Mouse (Mus musculus): ENCODE results near the gene Zmiz1. TPM values are rescaled to one million over a fixed set of nuclear protein-coding genes. Genes with fewer than 3 reads are reported as not detected.
A peak's percentile ranks its signal among the peaks of the same experiment; 100 is the strongest.

Zmiz1 gene
- total RNA-seq, 2 experiments from 2014 or later: 86.3 to 88.2 TPM

DNA sequence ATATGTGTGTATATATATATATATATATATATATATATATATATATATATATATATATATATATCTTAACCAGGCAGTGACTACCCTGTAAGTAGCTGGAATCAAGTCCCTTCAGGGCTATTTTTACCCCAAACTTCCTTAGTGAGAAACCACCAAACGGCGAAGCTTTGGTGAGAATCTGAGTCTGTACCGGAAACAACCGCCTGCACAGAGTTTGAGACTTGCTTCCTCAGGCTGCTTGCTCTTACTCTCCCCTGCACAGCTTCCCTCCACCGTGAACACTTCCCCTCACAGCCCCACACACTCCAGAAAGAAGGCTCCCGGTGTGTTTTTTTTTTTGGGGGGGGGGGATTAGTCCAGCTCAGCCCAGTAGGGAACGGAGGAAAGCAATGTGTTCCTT, 150.4 kb downstream of the Zmiz1 start:
- DNase-seq (ENCODE audit: low spot score in 2 of 2): no peak

DNA sequence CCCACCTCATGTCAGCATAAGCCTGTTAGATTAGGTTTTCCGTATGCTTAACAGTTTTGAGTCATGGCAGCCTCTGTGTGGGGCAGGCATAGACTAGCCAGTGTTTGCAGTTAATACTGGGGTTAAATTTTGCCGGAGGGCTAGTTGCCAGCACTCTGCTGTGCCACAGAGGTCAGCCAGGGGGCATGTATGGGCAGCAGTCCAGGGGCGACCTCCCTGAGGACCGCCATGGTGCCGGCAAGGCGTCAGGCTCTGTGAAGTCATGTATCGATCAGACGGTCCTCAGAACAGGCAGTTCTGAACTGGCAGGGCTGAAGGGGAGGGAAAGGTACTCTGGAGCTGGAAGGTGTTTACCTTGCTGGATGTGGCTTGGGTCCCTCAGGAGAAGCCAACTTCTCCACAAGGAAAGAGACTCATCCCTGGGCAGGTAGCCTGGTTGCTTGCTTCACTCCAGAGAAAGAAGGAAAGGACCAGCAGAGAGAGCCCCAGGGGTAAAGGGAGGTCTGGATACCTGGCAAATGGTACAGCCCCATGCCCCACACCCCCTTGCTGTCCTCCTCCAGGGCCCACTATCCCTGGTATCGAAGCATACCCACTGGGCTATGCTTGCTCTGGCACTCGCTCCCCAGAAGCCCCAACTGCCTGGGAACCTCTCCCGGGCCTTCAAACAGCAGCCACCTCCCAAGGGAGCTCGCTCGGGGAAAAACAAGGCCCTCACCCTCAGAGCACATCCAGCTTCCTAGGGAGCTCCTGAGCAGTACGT, 151.6 kb downstream of the Zmiz1 start:
- no peak for DNase-seq (ENCODE audit: low spot score in 2 of 2)

DNA sequence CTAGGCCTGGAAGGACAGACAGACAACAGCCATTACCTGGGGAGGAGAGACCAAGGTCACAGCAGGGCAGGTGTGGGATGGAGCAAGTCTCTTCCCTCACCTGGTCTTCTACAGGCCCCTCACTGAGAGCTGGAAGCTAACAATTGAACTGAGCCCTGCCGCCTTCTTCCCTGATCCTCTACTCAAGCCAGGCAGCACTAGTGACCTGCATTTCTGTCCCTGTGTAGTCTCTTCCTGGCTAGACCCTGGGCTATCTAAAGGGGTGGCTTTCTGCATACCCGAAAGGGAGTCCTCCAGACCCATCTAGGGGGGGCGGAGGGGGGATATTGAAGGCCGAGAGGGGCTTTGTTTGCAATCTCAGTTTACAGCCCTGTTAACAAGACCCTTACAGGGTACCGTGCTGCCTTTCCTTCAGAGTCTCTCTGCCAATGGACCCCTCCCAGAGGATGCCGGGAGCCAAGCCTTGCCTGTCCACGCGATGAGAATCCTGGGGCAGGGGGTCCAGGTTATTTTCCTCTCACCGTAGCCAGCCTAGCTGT, 152.2 kb downstream of the Zmiz1 start:
- DNase-seq (ENCODE audit: low spot score in 2 of 2): no peak

DNA sequence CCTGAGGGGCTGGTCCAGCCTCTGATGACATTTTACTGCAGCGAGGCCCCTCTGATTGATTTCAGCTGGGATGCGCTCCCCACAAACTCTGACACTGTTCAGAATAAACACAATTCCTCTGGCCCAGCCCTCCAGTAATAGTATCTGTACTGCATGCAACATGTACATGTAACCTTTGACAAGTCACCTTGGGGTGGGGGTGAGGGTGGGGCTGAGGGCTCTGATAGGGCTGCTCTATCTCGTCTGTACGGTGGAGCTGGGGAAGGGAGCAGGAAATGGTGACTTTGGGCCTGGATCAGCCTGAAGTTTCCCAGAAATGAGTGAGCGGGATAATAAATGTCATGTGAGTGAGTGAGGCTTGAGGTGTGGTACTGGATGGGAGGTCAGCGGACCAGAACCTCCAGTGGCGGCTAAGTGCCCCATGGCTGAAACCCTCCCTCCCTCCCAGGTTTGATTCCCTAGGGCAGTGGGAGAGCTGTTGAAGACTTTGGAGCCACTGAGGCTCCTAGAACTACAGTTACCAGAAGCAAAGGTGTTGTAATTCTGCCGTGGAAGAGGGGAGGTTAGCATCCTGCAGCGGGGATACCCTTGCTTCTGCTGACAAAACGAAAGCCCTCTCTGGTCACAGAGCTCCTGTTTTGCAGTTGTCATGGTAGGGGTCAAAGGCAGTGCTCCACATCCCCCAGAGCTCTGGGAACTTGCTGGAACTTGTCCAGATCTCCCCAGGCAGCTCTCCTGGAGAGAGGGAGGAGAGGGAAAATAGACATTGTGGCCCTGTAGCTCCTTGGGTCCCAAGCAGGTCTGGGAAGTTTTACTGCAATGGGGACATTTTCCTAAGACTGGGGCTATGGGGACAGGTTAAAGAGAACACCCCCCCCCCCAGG, 153.1 kb downstream of the Zmiz1 start:
- no peak for DNase-seq (ENCODE audit: low spot score in 2 of 2)

DNA sequence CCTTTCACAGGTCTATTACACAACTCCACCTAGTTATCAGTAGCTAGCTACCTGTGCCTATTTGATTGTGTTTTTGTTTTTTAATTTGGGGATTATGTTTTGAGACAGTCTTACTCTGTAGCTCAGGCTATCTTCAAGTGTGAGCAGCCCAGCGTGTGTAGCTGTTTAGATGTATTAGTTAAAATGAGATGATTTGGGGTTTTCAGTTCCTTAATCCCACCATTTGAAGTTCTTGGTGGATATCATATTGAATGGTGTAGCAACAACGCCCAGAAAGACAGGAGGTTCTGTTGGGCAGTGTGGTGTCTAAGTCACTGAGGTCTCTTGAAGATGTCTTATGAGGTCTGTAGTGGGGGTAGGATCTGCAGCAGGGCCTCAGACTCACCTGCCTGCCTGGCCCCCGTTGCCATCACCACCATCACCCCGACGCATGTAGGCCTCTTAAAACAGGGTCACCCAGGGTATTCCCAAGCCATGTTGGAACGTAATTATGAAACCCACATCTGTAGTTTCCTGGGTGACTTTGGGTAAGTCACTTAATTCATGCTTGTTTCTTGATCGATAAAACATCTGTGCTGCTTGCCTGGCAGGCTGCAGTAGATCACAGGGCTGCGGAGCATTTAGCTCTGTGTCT, 155.1 kb downstream of the Zmiz1 start:
- no peak for DNase-seq (ENCODE audit: low spot score in 2 of 2)

DNA sequence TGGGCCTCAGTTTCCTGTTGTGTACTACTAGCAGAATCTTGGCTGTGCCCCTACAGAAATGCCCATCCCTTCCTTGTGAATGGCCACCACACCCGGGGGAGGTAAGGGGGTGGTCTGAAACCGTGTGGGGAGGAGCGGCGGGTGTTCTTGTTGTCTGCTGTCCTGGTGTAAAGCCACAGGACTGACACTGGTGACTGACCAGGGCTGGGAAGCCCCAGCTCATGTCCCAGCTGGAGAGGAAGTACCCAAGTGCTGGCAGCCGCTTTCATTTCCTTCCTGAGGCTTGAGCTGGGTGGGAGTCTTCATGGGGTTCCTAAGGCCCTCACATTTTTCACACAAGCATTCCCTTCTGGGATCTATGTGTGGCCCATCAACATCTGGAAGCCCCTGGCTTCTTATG, 155.7 kb downstream of the Zmiz1 start:
- no peak for DNase-seq (ENCODE audit: low spot score in 2 of 2)

DNA sequence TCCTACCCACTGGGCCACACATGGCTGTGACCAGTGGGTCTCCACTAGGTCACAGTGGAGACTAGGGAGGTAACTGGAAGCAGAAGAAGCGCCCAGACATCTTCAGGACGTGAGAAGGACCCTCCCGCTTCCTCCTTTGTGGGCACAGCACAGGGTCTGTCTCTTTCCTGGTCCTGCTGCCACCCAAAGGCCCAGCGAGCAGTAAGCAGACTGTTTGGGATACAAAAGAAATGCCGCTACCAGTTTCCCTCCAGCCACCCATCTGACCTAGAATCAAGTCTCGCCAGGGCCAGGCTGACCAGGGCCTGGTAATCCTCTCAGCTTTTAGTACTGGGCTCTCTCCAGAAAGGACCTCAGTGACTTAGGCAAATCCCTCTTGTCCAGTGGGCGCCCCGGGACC, 156.6 kb downstream of the Zmiz1 start:
- DNase-seq (ENCODE audit: low spot score in 2 of 2): no peak

DNA sequence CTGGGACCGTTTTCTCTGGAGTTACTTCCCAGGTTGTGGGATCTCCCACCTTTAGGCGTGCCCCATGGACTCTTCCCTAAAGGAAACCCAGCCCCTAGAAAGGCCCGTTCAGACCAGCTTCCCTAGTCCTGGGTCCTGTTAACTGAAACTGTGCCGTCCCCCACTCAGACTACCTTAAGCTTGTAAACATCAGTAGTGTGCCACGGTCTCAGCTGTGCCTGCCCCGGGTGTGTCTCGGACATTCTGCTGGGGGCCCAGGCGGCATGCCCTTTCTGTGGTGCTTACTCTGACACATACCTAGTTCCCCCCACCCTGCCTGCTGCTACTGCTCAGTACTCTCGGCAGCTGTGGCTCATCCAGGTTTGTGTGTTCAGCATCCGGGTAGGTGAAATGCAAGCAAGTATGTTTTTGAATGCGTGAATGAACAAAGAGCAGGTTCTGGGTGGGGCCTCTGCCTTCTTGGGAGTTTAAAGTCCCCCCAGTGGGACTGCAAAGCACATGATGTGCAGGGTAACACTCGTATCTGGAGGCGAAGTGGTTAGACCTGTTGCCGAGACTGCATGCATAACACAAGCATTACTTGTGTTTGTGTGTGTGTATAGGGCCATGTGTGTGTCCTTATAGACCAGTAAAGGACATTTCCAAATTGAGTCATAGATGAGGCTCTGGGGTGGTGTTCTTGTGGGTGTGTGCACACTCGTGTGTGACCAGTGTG, 157.2 kb downstream of the Zmiz1 start:
- no peak for DNase-seq (ENCODE audit: low spot score in 2 of 2)

DNA sequence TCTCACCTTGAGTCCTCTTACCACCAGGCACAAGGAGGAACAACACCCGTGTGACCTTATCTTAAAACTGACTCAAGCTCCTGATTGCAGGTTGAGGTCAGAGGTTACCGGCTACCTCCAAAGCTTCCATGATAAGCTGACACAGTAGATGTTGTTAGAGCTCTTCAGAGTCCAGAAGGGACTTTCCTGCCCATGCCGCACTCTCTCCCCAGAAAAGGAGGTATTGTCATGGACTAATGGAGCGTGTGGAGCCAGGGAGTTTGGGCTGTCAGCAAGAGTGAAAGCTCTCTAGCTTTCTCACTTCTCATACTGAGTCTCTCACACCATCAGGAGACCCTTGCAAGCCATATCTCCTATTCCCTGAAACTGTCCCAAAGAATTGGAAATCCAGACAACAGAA, 158.3 kb downstream of the Zmiz1 start:
- DNase-seq (ENCODE audit: low spot score in 2 of 2): no peak

DNA sequence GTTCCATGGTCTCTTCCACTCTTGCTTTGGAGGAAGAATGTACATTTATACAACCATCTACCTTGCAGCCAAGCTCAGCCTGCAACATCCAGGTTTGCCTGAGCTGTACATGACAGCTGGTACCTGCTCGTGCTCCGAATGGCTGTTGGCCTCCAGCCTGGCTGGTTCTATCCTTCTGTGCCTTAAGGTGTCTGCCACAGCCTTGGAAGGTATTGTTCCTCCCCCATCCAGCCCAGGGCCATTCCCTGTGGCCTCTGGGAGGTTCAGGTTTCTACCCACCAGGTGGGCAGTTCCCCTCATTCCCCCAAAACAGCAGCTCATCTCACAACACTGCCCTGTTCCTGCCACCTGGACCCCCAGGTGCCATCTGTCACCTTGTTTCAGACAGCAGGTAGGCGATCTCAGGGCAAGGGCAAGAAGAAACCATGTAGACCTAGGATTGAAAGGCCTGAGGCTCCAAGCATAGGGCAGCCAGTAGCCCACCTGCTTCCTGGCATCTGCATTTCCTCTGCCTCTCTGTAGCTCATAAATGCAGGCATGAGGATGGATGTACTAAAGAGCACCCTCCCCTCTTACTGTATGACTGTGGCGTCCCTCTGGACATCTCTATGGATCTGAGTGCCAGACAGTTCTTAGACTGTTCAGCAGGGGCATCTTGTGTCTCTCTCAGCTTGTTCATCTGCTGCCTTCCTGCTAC, 160.2 kb downstream of the Zmiz1 start:
- DNase-seq (ENCODE audit: low spot score in 2 of 2): no peak

DNA sequence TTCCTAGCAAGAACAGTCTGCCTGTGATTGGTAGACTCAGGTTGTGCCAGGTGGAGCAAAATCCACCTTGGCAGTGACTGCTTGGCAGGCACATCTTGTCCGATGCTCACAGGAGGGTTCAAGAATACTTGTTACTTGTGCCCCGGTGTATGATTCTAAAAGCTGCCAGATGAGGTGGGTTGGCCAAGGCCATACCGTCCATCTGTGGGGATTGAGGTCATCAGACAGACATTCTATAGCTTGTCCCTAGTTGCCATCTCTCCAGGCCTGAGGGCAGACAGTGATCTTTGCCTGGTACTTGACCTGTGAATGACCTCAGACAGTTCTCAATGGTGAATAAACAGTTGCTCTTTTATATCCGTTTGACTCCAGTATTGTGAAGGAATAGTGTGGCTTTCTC, 161.8 kb downstream of the Zmiz1 start:
- no peak for DNase-seq (ENCODE audit: low spot score in 2 of 2)

DNA sequence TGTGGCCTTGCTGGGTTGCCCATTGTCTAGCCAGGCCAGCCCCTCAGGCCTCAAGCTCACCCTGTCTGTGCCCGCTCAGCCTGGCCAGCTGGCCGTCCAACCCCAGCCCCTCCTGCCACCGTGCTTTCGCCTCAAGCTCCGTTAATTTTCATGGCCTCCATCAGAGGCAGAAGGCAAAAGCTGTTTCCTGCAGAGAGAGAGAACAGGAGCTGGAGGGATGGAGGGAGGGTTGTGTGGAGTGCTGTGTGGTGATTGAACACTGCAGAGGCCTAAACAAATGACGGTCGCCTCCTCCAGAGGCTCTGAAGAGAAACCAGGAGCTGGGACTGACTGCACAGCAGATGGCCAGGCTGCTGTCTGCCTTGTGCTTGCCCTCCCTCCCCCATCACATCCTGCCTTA, 164.7 kb downstream of the Zmiz1 start:
- DNase-seq (ENCODE audit: low spot score in 2 of 2): peak in 1 of 2 experiments; percentile 44

DNA sequence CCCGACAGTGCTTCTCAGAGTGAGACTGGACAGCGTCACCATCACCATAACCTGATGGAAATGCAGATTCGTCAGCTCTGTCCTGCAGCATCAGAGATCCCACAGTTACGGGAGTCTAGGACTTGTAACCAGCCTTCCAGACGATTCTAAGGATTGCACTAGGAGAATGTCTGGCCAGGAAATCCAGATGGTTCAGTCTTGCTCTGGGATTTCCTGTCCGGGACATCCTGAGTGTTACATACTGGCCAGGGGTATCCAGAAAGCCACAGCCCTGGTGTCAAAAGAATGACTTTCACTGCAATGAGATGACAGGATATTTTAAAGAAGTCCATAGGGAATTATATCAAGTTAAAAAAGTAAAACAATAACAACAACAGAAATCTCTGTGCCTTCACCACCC, 165.7 kb downstream of the Zmiz1 start:
- no peak for DNase-seq (ENCODE audit: low spot score in 2 of 2)

DNA sequence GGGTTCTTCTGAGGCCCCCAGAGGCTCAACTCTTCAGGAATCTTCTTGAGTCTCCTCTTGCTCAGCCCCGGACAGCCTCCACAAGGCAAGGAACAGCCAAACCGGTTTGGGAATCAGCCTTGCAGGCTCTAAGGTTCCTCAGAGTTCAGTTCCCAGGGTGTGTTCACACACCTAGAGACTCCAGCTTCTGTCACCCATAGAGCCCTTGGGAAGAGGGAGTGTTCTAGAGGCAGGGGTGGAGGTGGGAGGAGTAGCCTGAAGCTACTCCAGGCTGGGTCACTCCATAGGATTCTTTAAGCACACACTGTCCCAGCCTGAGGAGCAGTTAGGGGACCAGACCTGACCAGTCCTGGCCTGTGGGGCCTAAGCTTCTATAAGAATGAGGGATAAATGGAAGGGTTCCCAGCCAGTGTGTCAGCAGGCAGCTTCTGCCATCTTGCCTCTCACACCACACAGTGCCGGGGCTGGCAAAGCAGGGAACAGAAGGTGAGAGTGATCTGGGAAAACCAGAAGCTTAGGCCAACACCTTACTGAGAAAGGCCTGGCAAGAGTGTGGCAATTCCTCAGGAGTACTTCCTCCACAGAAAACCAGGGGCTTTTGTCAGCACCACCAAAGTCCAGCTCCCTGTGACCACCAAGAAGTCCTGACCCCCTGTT, 168.7 kb downstream of the Zmiz1 start:
- no peak for DNase-seq (ENCODE audit: low spot score in 2 of 2)

DNA sequence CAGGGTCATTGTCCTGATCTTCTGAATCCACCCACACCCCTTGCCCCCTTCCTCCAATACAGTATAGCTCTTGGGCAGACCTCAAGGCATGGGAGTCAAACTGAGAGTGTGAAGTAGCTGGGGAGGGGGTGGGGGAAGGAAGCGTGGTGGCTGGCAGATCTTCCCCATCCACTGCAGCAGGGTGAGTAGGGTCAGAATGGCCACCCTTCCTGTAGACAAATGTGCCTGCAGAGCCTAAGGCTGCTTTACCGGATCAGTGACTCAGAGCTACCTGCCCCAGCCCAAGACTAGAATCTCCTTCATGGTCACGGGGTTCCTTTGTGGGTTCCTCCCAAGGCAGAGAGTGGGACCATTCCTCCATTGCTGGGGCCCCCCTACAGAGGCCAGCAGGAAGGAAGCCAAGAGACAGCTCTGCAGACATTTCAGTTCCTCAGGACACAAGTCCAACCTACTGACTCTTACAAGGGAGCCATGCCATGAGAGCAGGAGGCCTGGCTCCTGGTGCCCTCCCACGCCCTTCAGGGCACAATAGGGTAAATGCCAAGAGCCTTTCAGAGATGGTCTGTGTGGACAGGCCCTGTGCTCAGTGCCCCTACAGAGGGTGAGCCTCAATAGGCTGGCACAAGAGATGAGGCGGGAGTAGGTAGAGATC, 169.6 kb downstream of the Zmiz1 start:
- no peak for DNase-seq (ENCODE audit: low spot score in 2 of 2)

DNA sequence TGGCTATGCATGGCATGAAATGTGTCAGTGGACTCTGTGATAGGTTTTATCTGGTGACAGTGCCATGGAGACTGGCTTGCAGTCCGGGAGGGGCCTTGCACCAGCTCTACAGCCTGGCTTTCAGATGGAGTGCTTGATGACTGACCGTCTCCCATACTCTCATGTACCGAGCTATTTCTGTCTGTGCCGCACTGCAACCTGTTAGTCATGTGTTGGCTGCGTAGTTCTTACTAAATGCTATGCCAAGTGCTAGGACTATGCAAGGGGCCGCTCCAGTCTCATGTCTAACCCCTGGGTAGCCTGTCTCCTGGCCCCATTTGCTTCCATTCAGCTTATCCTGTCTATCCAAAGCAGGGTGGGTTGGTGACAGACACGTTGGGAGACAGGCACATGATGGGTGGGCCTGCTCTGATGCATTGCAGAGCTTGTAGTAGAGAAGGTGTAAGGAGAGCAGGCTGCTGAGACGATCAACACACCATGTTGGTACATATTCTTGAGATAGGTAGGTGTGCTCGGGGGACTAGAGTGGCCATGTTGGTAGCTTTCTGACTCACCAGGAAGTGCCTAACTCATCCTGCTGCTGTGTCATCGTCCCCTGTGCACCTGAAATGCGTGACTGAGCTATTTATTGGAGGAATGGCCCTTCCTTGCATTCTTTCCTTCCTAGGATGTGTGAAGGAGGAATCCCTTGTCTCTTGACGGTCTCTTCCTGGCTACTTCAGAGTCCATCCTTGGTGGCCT, 171.1 kb downstream of the Zmiz1 start:
- peak in 1 of 2 experiments; percentile 66 for DNase-seq (ENCODE audit: low spot score in 2 of 2)

DNA sequence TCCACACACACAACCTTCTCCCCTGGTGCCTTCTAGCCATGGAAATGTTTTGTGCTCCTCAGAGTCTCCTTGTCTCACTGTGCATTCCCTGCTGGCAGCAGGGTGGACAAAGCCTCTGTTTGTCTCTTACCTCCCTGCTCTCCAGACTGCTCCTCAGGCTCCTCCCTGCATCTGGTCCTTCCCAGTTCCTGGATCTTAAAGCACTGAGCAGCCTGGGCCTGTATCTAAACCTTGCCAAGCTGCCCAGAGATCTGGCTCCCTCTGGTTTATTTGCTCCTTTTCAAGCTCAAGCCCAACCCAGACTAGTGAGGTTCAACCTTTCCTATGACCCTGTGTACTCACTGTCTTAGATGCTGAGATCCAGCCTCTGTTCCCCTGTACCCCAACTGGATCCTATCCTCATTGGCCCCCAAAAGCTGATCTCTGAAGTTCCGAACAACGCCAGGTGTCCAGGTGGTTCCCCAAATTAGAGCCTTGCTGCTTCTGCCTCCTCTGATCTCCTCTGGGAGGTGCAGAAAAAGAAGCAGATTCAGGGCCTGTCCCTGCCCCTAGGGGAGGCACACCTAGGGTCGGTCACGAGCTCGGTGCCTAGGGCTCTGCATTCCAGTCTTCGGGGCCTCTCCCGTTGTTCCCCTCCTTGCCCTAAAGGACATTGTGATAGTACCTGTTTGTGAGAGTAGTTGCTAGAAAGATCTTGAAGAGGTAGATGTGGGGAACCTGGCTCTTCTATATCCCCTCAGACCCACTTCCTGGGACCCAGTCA, 171.8 kb downstream of the Zmiz1 start:
- DNase-seq (ENCODE audit: low spot score in 2 of 2): no peak

DNA sequence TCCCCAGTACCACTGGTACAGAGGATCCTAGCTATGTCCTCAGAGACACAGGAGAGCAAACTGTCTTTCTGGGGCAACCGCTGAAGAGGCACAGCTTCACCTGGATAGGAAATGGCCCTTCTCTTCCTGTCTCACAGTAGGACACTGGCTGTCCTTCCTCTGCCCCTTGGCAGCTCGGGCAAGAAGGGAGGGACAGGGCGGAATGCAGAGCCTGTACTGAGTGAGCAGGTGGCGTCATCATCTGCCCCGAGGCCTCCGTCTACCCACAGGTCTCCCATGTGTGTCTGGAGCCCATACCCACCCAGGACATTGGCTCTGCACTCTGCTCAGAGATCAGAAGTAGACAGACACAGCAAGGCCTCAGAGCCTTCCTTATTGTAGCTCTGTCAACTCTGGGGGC, 172.5 kb downstream of the Zmiz1 start:
- DNase-seq (ENCODE audit: low spot score in 2 of 2): no peak

Data from layer of hippocampus, adult 18-20 months (tissue).